Mouse (Mus musculus) embryonic facial prominence, embryonic 13.5 days (tissue): ENCODE data around the gene Bsg. TPM values are rescaled to one million over a fixed set of nuclear protein-coding genes. Genes with fewer than 3 reads are reported as not detected.
"Not testable (repeated sequence)": the region's sequence is repeated elsewhere in the genome, so short reads cannot be mapped to it uniquely, and the experiment has no call there.

Experiments used
- ATAC-seq: fragments of 200-750 bp; cut with Nextera tagmentation; 2 replicates; pipeline ENCODE4 v1.8.0; 2017; ENCODE audit warnings: low read depth; ENCODE audit not compliant: insufficient number of reproducible peaks, insufficient read depth, low FRiP score, low TSS enrichment
- H3K27ac ChIP-seq: fragments of 300-500 bp; sonication (generic); 2 replicates; pipeline ENCODE4 v1.5.1; 2015; ENCODE audit warnings: moderate library complexity, mild to moderate bottlenecking, inconsistent platforms
- H3K27me3 ChIP-seq: fragments of 300-500 bp; sonication (generic); 2 replicates; pipeline ENCODE4 v1.6.1; 2015; ENCODE audit warnings: mild to moderate bottlenecking, inconsistent platforms
- H3K36me3 ChIP-seq: fragments of 300-500 bp; sonication (generic); 2 replicates; pipeline ENCODE4 v1.6.1; 2015; ENCODE audit warnings: mild to moderate bottlenecking, inconsistent platforms
- H3K4me1 ChIP-seq: fragments of 300-500 bp; sonication (generic); 2 replicates; pipeline ENCODE4 v1.6.1; 2015; ENCODE audit warnings: inconsistent platforms
- H3K4me2 ChIP-seq: fragments of 300-500 bp; sonication (generic); 2 replicates; pipeline ENCODE4 v1.6.1; 2015; ENCODE audit warnings: moderate library complexity, mild to moderate bottlenecking, inconsistent platforms
- H3K4me3 ChIP-seq: fragments of 300-500 bp; sonication (generic); 2 replicates; pipeline ENCODE4 v1.5.1; 2015; ENCODE audit warnings: mild to moderate bottlenecking, inconsistent platforms
- H3K9ac ChIP-seq: fragments of 300-500 bp; sonication (generic); 2 replicates; pipeline ENCODE4 v1.6.1; 2015; ENCODE audit warnings: mild to moderate bottlenecking, inconsistent platforms
- H3K9me3 ChIP-seq: fragments of 300-500 bp; sonication (generic); 2 replicates; pipeline ENCODE4 v1.6.1; 2016; ENCODE audit warnings: inconsistent platforms
- WGBS: fragments of 180-500 bp; shearing (Covaris S2); methylation state at CpG from one replicate; pipeline ENCODE4 v1.1.7; 2015; ENCODE audit warnings: mixed read lengths; 5-methylcytosine and 5-hydroxymethylcytosine counted together
- polyA plus RNA-seq: library from polyadenylated mRNA; unstranded; fragments of >200 nt; fragmentation: Nextera tagmentation; extraction: Ambion mirVana; gene quantifications from 2 replicates; pipeline ENCODE4 v1.2.1, GENCODE M21; 2015

Gene Bsg
- polyA plus RNA-seq, 1 experiment from 2014 or later, result 703 TPM

DNA sequence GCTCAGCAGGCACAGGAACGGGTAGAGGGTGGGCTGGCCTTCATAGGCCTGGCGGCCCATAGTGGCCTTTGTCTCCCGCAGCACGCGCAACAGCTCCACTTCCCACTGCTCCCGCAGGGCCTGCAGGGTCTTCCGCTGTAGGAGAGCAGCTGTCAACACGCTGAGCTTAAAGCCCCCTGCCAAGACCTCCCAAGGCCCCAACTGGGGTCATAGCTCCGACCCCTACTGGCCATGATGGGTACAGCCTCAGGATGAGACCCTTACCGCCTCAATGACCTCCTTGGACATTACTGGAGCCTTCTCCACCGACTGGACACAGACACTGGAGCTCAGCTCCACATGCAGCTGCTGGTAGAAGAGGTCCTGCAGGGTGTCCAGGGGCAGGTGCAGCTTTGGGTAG lies 36.6 kb downstream of the Bsg start:
- Histone ChIP-seq H3K4me2 (no peak overlapping the region), H3K9ac (no peak overlapping the region), H3K27me3 (peaks cover 6% of the 10 kb centered on the region), H3K36me3 (peaks cover 88% of the 10 kb centered on the region), H3K4me3 (no peak overlapping the region), H3K9me3 (peaks cover 57% of the 10 kb centered on the region), H3K4me1 (peaks cover 9% of the 10 kb centered on the region), H3K27ac (no peak overlapping the region)
- 64% methylated on average over 11 of the region's 11 CpGs for WGBS
- ATAC-seq, result no peak

- Histone ChIP-seq H3K9me3 (peaks cover 34% of the 10 kb centered on the region), H3K36me3 (peaks cover 65% of the 10 kb centered on the region), H3K4me2 (no peak overlapping the region), H3K4me1 (peaks cover 13% of the 10 kb centered on the region), H3K27ac (no peak overlapping the region), H3K9ac (no peak overlapping the region), H3K4me3 (no peak overlapping the region), H3K27me3 (no peaks in the 10 kb centered on the region)
- WGBS, result 91% methylated on average over 11 of the region's 11 CpGs
- ATAC-seq, result no peak
Observed at GRCm38 (mm10) chr10:79743161-79743560, 38.9 kb downstream of the Bsg start.

DNA sequence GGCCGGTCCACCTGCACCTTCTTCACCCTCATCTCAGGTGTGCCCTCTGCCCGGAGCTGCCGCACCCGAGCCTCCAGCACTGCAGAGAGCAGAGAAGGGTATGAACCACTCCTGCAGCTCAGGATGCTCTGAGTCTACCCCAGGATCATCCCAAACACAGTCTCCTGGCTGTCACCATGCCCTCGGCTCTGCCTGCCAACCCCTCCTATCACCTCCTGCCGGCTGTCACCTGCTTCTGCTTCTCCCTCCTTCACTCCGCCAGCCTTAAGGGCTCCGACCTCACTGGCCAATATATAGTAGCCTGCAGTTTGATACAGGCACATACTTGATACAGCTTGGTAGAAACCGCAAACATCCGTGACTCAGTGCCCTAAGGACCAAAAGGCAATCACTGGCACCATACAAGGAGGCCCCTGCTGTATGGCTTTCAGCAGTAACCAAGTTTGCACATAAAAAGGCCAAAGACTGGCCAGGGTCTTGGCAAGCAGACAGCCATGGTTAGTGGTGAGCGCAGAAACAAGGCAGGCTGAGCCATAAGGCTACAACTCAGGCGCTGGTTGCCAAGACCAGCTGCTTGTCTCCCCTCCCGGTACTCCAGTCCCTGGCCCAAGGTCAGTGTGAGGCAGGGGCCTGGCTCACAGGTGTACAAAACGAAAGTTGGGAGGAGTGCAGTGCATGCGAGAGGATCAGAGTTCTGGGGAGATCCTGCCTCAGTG lies 39.5 kb downstream of the Bsg start:
- peaks cover 58% of the 10 kb centered on the region for H3K36me3 ChIP-seq
- no peak overlapping the region for H3K4me2 ChIP-seq
- no peaks in the 10 kb centered on the region for H3K27me3 ChIP-seq
- no peak overlapping the region for H3K27ac ChIP-seq
- WGBS, result 91% methylated on average over 15 of the region's 15 CpGs
- H3K9ac ChIP-seq, result no peak overlapping the region
- ATAC-seq, result no peak
- no peak overlapping the region for H3K4me3 ChIP-seq
- H3K9me3 ChIP-seq, result peaks cover 28% of the 10 kb centered on the region
- H3K4me1 ChIP-seq, result peaks cover 13% of the 10 kb centered on the region

- Histone ChIP-seq H3K27me3 (no peaks in the 10 kb centered on the region), H3K9me3 (peaks cover 12% of the 10 kb centered on the region)
Observed at GRCm38 (mm10) chr10:79745411-79745810, 41.1 kb downstream of the Bsg start.

GRCm38 (mm10) chr10:79745898-79746773 lies 41.8 kb downstream of the Bsg start, which contains the start of gene Polrmt:
Gene Polrmt (minus strand): TSS chr10:79746581.
- peak within 1 kb of the TSS; percentile 79 for H3K9ac ChIP-seq
- no peak within 1 kb of the TSS for H3K27ac ChIP-seq
- peaks cover 13% of the 10 kb centered on the region for H3K4me1 ChIP-seq
- H3K4me3 ChIP-seq, result peak within 1 kb of the TSS; percentile 72
- peak; percentile 90 for ATAC-seq
- peaks cover 5% of the 10 kb centered on the region; the same call in 1 of the 2 replicates for H3K9me3 ChIP-seq
- peak within 1 kb of the TSS; percentile 64 for H3K4me2 ChIP-seq
- peaks cover 35% of the 10 kb centered on the region for H3K36me3 ChIP-seq
- no peaks in the 10 kb centered on the region for H3K27me3 ChIP-seq
- 3% methylated on average over 38 of the region's 38 CpGs for WGBS

More at GRCm38 (mm10) chr10:79745411-79745810, 41.1 kb downstream of the Bsg start:
- Histone ChIP-seq H3K27ac (no peak overlapping the region), H3K4me1 (peaks cover 13% of the 10 kb centered on the region), H3K36me3 (peaks cover 42% of the 10 kb centered on the region), H3K4me3 (peak overlapping the region; percentile 72), H3K4me2 (peak overlapping the region; percentile 64), H3K9ac (peak overlapping the region; percentile 79)
- no peak for ATAC-seq
- WGBS, result 90% methylated on average over 3 of the region's 3 CpGs

DNA sequence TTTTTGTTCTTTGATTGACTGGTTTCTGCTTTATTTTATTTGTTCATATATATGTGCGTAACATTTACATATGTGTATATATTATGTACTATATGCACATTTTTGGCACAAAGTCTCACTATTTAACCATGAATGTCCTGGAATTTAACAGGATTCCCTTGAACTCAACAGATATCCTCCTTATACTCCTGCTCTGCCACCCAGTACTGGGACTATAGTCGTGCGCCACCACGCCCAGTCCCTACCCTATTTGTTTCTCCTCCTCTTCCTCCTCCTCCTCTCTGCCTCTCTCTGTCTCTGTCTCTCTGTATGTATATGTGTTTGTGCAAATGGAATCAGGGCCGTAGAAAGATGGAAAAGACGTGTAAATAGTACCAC lies 42.5 kb downstream of the Bsg start:
- Histone ChIP-seq H3K9ac (peak overlapping the region; percentile 58), H3K4me3 (peak overlapping the region; percentile 72), H3K36me3 (peaks cover 29% of the 10 kb centered on the region), H3K4me1 (peaks cover 13% of the 10 kb centered on the region), H3K4me2 (peak overlapping the region; percentile 64), H3K27ac (no peak overlapping the region), H3K27me3 (no peaks in the 10 kb centered on the region), H3K9me3 (no peaks in the 10 kb centered on the region)
- ATAC-seq, result 0 out of 2 replicates have a peak, but pooled peaks have one; percentile 21
- 23% methylated on average over 6 of the region's 6 CpGs for WGBS

DNA sequence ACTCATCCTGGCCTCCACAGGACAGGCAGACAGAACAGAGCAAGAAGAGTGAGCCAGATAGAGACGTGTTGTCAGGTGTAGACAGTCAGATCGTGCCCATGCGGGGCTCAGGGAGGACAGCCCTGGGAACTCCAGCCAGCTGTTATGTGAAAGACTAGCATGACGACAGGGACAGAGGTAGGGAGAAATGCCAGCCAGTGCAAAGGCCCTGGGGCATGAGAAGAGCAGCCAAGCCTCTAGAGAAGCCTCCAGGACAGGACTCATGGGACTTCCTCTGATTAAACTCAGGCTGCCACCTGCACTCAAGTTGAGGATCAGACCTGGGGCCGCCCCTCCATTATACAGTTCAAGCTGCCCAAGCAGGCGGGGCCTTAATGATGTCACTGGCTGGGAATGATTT lies 44.2 kb downstream of the Bsg start:
- H3K9ac ChIP-seq, result no peak overlapping the region
- no peak overlapping the region for H3K4me2 ChIP-seq
- no peaks in the 10 kb centered on the region for H3K9me3 ChIP-seq
- 73% methylated on average over 6 of the region's 6 CpGs for WGBS
- H3K36me3 ChIP-seq, result peaks cover 11% of the 10 kb centered on the region
- peaks cover 13% of the 10 kb centered on the region for H3K4me1 ChIP-seq
- no peak overlapping the region for H3K4me3 ChIP-seq
- no peaks in the 10 kb centered on the region for H3K27me3 ChIP-seq
- no peak overlapping the region for H3K27ac ChIP-seq
- no peak for ATAC-seq

GRCm38 (mm10) chr10:79754856-79755516 lies 50.7 kb downstream of the Bsg start, which contains the start of gene Fgf22:
Gene Fgf22 (plus strand): TSS chr10:79755076.
- H3K27ac ChIP-seq, result no peak within 1 kb of the TSS
- no peaks in the 10 kb centered on the region for H3K27me3 ChIP-seq
- WGBS, result 2% methylated on average over 26 of the region's 36 CpGs
- ATAC-seq, result peak; percentile 77; the same call in 1 of the 2 replicates
- peak within 1 kb of the TSS; percentile 68 for H3K9ac ChIP-seq
- H3K4me2 ChIP-seq, result peak within 1 kb of the TSS; percentile 72
- H3K4me1 ChIP-seq, result peaks cover 10% of the 10 kb centered on the region
- peak within 1 kb of the TSS; percentile 41 for H3K4me3 ChIP-seq
- no peaks in the 10 kb centered on the region for H3K9me3 ChIP-seq
- peaks cover 43% of the 10 kb centered on the region for H3K36me3 ChIP-seq

DNA sequence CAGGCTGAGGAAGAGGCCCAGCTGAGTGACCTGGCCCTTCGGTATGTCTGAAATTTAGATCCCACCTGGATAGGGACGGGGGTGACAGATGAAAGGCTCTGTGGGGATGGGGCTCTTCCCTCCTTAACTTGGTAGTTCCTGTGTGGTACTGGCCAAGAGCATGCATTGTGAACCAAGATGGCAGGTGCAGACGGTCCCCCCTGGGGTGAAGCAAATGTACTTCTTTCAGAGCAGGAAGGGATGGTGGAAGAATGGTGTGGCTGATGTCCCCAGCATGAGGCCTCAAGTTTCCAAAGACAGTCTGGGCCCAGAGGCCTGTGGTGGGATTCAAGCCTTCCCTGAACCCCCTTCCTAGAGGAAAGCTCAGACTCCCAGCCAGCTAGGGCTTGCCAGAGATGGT lies 51.6 kb downstream of the Bsg start:
- WGBS, result 65% methylated on average over 3 of the region's 3 CpGs
- Histone ChIP-seq H3K4me2 (no peak overlapping the region), H3K9me3 (no peaks in the 10 kb centered on the region), H3K36me3 (peaks cover 51% of the 10 kb centered on the region), H3K4me1 (peaks cover 10% of the 10 kb centered on the region), H3K4me3 (no peak overlapping the region), H3K27ac (no peak overlapping the region), H3K9ac (0 out of 2 replicates have a peak overlapping the region, but pooled peaks have one; percentile 68), H3K27me3 (no peaks in the 10 kb centered on the region)
- no peak for ATAC-seq

DNA sequence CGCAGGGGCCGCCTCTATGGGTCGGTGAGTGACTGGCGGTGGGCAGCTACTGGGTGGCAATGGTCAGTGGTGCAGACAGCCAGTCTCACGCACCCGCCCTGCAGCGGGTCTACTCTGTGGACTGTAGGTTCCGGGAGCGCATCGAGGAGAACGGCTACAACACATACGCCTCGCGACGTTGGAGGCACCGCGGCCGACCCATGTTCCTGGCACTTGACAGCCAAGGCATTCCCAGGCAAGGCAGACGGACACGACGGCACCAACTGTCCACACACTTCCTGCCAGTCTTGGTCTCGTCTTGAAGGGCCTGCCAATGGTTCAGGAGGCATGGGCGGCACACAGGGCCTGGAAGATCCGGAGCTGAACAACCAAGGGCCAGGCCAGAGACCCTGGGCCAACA lies 52.4 kb downstream of the Bsg start:
- Histone ChIP-seq H3K4me2 (no peak overlapping the region), H3K36me3 (peaks cover 59% of the 10 kb centered on the region), H3K4me1 (peaks cover 10% of the 10 kb centered on the region), H3K9ac (no peak overlapping the region), H3K4me3 (no peak overlapping the region), H3K9me3 (no peaks in the 10 kb centered on the region), H3K27me3 (no peaks in the 10 kb centered on the region), H3K27ac (no peak overlapping the region)
- 91% methylated on average over 24 of the region's 24 CpGs for WGBS
- no peak for ATAC-seq

DNA sequence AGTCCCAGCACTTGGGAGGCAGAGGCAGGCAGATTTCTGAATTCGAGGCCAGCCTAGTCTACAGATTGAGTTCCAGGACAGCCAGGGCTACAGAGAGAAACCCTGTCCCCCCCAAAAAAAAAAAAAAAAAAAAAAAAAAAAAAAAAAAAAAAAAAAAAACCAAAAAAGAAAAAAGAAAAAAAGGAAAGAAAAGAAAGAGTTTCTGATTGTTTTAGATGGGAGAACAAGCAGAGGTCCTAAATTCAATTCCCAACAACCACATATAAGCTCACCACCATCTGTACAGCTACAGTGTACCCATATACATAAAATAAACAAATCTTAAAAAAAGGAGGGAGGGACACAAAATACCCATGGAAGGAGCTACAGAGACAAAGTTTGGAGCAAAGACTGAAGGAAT lies 55.4 kb downstream of the Bsg start:
- H3K27me3 ChIP-seq, ATAC-seq, H3K4me2 ChIP-seq, H3K4me3 ChIP-seq, H3K27ac ChIP-seq, H3K9me3 ChIP-seq, H3K9ac ChIP-seq: not testable (repeated sequence)
- 88% methylated on average over 1 of the region's 1 CpGs for WGBS
- H3K36me3 ChIP-seq, result peaks cover 69% of the 10 kb centered on the region
- H3K4me1 ChIP-seq, result peaks cover 20% of the 10 kb centered on the region
